Mouse (Mus musculus): ENCODE measurements around the gene Msmp.

DNA sequence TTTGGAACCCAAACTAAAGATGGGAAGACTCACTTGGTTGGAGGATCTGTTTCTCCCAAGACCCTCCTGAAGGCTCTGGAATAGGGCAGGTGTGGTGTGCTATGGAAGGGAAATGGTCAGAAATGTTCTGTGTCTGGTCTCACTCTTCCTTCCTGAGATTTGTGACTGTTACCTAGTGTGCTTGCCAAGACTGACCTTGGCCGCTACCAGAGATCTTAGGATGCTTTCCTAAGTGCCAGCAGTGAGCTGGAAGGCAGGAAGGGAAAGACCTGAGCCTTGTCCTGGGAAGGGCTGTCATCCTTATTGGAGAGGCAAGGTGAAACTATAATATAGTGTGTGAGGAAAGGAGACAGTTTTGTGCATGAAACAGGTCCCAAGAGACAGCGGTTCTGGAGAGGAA, 49.4 kb upstream of the Msmp start:
- TF ChIP-seq CTCF (IDR thresholded peaks at IDR 0.05; ENCODE audit: extremely low read depth, insufficient read depth, low read length) (no peak), POLR2A (IDR thresholded peaks at IDR 0.05; ENCODE audit: extremely low read depth, insufficient read depth, low read length) (no peak)
